Mouse (Mus musculus): ENCODE measurements around the gene Atp2a3.

Gene Atp2a3

DNA sequence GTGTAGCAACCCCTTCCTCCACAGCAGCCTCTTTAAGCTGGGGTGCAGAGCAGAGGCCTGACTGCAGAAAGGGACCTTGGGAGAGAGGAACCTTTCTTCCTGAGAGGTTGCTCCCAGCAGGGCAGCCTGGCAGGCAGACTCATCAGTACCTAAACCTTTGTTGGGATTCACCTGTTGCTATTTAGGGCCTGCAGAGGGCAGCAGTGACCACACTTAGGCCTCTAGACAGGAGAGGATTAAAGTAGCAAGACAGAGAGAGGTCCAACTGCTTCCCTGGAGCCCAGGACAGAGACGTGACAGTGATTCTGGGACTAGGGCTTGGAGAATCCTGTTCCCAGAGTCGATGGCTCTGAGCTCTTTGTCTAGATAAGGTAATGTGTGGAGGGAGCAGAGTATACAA, 45.4 kb downstream of the Atp2a3 start:
- peak; percentile 69 for DNase-seq (ENCODE audit: low read depth)

GRCm38 (mm10) chr11:73007113-73007512, 46.1 kb downstream of the Atp2a3 start:
- DNase-seq (ENCODE audit: low read depth), result no peak

GRCm38 (mm10) chr11:73007698-73008481, 46.9 kb downstream of the Atp2a3 start:
- no peak for DNase-seq (ENCODE audit: low read depth)

- no peak for DNase-seq (ENCODE audit: low read depth)
These were observed 47.9 kb downstream of the Atp2a3 start for GRCm38 (mm10) chr11:73008826-73009225.

DNA sequence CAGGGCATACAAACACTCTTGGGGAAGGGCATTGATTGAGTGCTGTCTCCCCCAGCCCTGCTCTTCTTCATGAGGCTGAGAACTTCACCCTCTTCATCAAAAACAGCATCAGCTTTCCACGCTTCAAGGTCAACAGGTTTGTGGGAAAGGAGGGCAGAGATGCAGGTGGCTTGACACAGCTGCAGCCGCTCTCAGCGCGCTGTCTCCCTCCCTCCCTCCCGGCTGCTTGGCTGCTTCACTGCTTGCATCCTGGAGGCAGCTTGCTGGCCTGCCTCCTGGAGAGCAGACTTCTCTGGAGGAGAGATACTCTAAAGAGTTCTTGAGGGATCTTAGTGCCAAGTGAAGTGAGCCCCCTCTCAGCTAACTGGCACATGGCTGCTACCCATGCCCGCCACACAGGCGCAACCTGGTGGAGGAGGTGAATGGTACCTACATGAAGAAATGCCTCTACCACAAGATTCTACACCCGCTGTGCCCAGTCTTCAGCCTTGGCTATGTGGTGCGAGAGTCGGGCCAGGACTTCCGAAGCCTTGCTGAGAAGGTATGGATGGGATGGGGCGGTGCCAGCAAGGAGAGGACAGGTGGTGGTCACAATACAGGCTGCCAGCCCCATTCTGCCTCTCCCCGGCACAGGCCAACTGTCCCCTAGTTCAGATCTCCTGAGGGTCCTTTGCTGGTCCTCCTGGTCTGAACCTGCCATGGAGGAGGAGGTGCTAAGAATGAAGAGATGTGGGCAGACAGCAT, 48.7 kb downstream of the Atp2a3 start:
- DNase-seq (ENCODE audit: low read depth), result no peak

DNA sequence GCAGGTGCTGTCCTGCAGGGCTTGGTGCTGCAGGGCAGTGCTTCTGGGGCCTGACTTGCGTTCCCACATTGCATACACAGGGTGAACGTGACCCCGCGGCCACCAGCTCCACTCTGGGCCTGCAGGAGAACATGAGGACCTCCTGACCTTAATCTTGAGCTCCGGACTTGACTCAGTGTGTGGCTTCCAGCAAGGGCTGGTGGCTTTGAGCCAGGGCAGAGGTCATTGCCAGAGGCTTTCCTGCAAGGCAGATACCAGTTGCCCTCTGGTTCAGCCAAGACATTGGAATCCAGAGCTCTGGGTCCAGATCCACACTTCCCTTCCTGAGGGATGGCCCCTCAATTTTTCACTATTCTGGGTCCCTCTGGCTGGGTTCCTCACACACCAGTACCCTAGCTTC, 53.0 kb downstream of the Atp2a3 start:
- DNase-seq (ENCODE audit: low read depth), result no peak

GRCm38 (mm10) chr11:73014831-73015344, 53.9 kb downstream of the Atp2a3 start:
- DNase-seq (ENCODE audit: low read depth), result no peak

DNA sequence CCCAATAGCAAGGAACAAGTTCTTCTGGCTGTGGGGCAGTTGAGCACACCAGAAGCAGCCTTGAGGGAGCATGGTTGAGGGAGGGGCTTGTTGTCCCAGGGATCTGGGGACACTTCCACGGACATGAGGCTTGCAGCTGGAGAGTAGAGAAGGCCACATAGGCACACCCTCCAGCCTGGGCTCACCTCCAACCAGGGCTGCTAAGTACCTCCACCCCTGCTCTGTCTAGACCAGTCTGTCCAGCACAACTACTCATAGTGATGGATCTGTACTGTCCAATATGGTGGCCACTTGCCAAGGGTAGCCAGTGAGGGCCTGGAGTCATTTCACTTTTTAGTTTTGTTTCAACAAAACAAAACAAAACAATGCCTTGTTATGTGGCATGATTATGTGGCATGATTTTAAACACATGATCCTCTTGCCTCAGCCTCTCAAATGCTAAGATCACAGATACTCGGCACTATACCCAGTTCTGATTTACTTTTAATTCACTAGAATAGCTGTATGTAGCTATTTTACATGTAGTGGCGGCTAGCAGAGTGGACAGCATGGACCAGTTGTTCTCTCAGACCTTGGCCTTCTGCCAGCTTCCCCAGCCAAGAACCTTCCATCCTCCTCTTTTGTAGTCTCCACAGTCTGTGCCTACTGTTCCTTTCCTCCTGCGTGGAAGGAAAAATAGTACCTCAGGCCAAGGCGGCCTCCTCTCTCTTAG, 54.6 kb downstream of the Atp2a3 start:
- DNase-seq (ENCODE audit: low read depth), result no peak

DNA sequence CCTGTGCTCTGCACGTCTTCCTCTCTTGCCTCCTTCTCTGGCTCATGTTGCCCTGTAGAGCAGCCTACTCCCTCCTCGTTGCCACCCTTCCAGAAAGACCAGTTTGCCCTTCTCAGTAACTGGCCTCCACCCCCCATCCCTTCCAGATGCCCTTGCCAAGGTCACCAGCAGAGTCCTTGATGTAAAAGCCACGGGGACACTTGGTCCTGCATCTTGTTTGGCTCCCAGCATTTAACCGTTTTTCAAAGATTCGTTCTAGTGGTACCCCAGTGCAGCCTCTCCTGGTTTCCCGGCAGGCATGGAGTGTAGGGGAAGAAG, 55.1 kb downstream of the Atp2a3 start:
- DNase-seq (ENCODE audit: low read depth), result no peak

GRCm38 (mm10) chr11:73018471-73019146, 57.6 kb downstream of the Atp2a3 start, which contains the start of gene Camkk1:
Camkk1 (plus strand) TSS chr11:73019008.
- DNase-seq (ENCODE audit: low read depth), result peak; percentile 86

DNA sequence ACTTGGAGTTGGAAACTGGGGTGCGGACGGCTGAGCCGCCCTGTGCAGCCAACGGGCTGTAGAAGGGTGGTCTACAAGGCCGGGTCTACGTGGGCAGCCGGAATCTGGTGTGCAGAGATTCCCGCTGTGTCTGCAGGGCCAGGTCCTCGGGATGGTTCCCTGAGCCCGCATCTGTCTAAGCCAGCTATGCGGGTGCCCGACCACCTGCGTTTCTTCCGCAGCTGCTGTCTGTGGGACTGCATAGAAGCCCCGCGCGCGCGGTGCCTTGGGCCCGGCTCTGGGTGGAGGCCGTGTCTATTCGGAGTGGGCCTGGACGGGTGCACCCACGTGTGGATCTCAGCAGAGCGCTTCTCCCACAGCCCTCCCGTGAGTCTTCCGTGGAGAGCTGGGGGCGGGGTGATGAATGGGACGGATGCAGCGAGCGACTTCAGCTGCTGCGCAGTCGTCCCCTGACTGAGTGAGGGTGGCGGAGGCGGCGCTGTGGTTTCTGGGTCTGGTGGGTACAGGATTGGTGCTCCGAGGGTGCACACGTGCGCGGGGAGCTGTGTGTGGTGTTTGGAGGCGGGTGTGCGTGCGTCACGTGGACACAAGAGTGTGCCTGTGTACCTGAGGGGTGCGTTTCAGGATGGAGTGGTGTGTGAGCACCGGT, 58.3 kb downstream of the Atp2a3 start:
- peak; percentile 46 for DNase-seq (ENCODE audit: low read depth)

GRCm38 (mm10) chr11:73020953-73021800, 60.2 kb downstream of the Atp2a3 start:
- DNase-seq (ENCODE audit: low read depth), result no peak

DNA sequence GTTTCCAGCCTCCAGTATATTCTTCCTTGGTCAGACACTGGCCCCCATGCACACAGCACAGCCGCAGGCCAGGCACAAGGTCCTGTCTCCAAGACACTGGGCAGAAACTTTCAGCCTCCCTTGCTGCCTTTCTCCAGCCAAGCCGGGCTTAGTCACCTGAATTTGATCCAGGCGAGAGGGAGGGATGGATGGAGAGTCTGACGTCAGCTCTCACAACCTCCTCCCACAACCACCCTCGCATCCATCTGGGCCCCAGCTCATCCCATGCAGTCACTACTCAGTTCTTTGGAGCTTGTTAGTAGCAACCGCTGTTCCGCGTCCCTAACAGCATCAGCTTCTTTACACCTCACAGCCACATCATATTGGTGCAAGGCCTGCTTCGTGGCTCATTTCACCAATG, 62.1 kb downstream of the Atp2a3 start:
- DNase-seq (ENCODE audit: low read depth), result no peak

GRCm38 (mm10) chr11:73023827-73024226, 62.9 kb downstream of the Atp2a3 start:
- DNase-seq (ENCODE audit: low read depth), result no peak

DNA sequence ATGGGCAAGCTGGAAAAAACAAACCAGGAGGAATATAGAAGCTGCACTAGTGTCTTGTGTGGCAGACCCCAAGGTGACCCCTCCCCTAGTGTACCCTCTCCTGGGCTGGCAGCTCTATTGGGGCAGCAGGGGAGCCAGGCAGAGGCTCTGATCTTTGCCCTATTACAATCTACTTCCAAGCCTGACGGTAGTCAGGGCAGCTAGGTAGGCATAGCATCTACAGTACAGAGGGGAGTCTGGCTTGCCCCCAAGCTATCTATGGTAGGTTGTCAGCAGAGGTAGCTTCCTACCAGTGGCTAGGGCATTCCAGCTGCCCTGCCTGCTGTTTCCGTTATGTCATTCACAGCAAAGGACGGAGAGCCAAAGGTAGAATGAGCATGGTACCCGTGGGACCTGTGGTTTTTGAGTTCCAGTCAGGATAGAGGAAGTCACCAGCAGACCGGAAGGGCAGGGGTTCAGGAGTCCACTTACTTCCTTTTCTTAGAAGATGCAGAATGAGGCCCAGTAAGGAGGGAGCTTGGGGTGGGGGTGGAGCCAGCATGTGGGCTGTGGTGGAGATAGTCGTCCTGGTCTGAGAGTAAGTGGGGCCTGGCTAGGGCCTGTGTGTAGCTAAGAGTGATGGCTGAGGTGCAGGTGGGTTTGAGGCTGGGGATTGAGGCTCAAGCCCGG, 63.4 kb downstream of the Atp2a3 start:
- DNase-seq (ENCODE audit: low read depth), result peak; percentile 69

DNA sequence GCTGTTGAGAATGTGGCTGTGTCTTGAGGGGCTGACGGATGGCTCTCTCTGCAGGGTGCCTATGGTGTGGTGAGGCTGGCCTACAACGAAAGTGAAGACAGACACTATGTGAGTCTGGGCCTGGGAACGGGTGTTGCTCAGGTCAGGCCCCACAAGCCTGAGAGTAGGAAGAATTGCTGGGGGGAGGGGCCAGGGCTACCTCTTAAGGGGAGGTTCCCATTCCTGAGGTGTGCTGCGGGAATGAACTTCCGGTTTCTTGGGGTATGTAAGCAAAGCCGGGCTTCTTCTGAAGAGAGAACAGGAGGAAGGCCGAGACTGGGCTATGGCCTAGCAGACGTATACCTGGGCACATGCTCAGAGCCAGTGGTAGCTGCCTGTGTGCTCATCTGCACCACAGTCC, 66.0 kb downstream of the Atp2a3 start:
- DNase-seq (ENCODE audit: low read depth), result no peak

GRCm38 (mm10) chr11:73030821-73031498, 70.0 kb downstream of the Atp2a3 start:
- DNase-seq (ENCODE audit: low read depth), result peak; percentile 62

GRCm38 (mm10) chr11:73031536-73031935, 70.6 kb downstream of the Atp2a3 start:
- no peak for DNase-seq (ENCODE audit: low read depth)

DNA sequence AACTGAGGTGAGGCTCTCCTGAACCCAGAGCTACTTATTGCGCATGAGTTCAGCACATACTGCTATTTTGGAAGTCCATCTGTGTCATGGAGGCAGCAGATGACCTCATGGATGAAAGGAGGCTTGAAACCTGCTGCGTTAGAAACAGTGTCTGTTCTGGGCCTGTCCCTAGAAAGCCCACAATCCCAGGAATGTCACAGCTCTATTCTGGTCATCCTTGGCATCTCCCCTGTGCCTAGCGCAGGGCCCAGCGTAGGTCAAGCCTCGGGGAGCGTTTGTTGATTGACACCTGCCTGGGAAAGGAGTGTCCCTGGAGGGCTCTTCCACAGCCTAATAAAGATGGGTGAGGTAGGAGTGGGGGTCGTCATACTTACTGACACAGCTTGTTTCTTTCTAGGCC, 75.1 kb downstream of the Atp2a3 start:
- DNase-seq (ENCODE audit: low read depth), result no peak

Data from c-Kit-positive CD71-negative TER-119-negative erythroid progenitor cells, embryonic 14.5 days (primary cell).